In genomic region chr8:105231503-105232320, GRCm38 (mm10) we compare ENCODE assay signal across 33 mouse cellular contexts. TPM values are rescaled to one million over a fixed set of nuclear protein-coding genes. Genes with fewer than 3 reads are reported as not detected.
DNase-seq lines count a peak whose midpoint lies in the region; ATAC-seq lines count a peak whose summit lies in the region.
"Had no signal": no experiment of that assay in that cellular context is flagged by ENCODE, and none has a peak within 500 bp of the region (broad histone marks: within the 10 kb centered on the region; RNA-seq: fewer than 3 reads in every experiment).

No protein-coding gene starts in this region.

- peaks cover 42% of the 10 kb centered on the region for H3K4me1 ChIP-seq in liver, embryonic 12.5 days
- H3K4me1 ChIP-seq: midbrain, embryonic 10.5 days; neural tube, embryonic 12.5 days had no signal

- no peak for ATAC-seq in liver, embryonic 12.5 days
- ATAC-seq: CD4-positive, CD25-positive, alpha-beta regulatory T cell, adult 4 months; forebrain, postnatal 0 days; lung, postnatal 0 days had no signal

- H3K27me3 ChIP-seq in liver, embryonic 12.5 days (replicated peaks), result no peaks in the 10 kb centered on the region
- H3K27me3 ChIP-seq: heart, embryonic 12.5 days; neural tube, embryonic 12.5 days had no signal

- DNase-seq in liver, result no peak
- peak; percentile 48 for DNase-seq in ES-CJ7 (ENCODE audit: low read depth, low spot score)
- DNase-seq in R1 (ENCODE audit: low read depth, low spot score), result peak; percentile 60
- DNase-seq in cerebellum, adult 11 months, result no peak
- DNase-seq in frontal cortex, postnatal 36 days (ENCODE audit: low spot score in 2 of 2), result no peak
- DNase-seq: adrenal gland, postnatal 10 days; cerebellum, adult 11-12 months; cerebellum, adult 9-11 months; forebrain, postnatal 0 days; gastrocnemius, postnatal 14 days; heart, adult 18-20 months; kidney, adult 18-20 months; layer of hippocampus, postnatal 36 days; lung, adult 18-20 months; right cerebral cortex, adult 18-20 months; spleen, adult 18-20 months; thymus, adult 18-20 months; thymus, postnatal 25 days had no signal

- H3K36me3 ChIP-seq in liver, embryonic 12.5 days, result peaks cover 45% of the 10 kb centered on the region
- peaks cover 24% of the 10 kb centered on the region; the same call in 1 of the 2 replicates for H3K36me3 ChIP-seq in macrophage (ENCODE audit: inconsistent target)

- H3K79me2 ChIP-seq in macrophage (ENCODE audit: inconsistent target), result peaks cover 71% of the 10 kb centered on the region

- peak overlapping the region; percentile 33; the same call in 1 of the 2 replicates for H3K27ac ChIP-seq in liver, embryonic 12.5 days
- peak overlapping the region; percentile 39 for H3K27ac ChIP-seq in macrophage
- H3K27ac ChIP-seq: hindbrain, embryonic 14.5 days; kidney, postnatal 0 days; midbrain, embryonic 10.5 days; neural tube, embryonic 12.5 days; stomach, postnatal 0 days had no signal

- H3K9me3 ChIP-seq in liver, embryonic 12.5 days (replicated peaks), result no peaks in the 10 kb centered on the region
- H3K9me3 ChIP-seq: heart, embryonic 12.5 days; midbrain, embryonic 10.5 days; neural tube, embryonic 12.5 days had no signal

- H3K9ac ChIP-seq in liver, embryonic 12.5 days, result no peak overlapping the region
- H3K9ac ChIP-seq: forebrain, postnatal 0 days; heart, embryonic 12.5 days; hindbrain, embryonic 14.5 days; neural tube, embryonic 12.5 days had no signal

- WGBS in liver, embryonic 12.5 days (ENCODE audit: insufficient replicate concordance), result 64% methylated on average over 12 of the region's 12 CpGs
- 63% methylated on average over 12 of the region's 12 CpGs for WGBS in macrophage (ENCODE audit: missing documents)

- H3K4me2 ChIP-seq in liver, embryonic 12.5 days, result no peak overlapping the region
- H3K4me2 ChIP-seq: heart, embryonic 12.5 days; hindbrain, embryonic 14.5 days; neural tube, embryonic 12.5 days had no signal

- no peak overlapping the region for H3K4me3 ChIP-seq in liver, embryonic 12.5 days
- no peak overlapping the region for H3K4me3 ChIP-seq in macrophage (ENCODE audit: inconsistent target)
- H3K4me3 ChIP-seq: erythroblast, embryonic 14.5 days; heart, embryonic 12.5 days; midbrain, embryonic 10.5 days; myocyte; neural tube, embryonic 12.5 days had no signal

RNA-seq across cellular contexts. Expression of gene D230025D16Rik, which starts 6.8 kb away (rescaled TPM):
- 16.7 and 18.8 TPM in 2 replicates for polyA plus RNA-seq in liver, embryonic 12.5 days (2016; fragmentation: Nextera tagmentation; extraction: Ambion mirVana)
- 10 to 100 TPM; 12.5 to 66.8 (median 40.9) TPM for total RNA-seq in macrophage (2018; cell fraction: chromatin; rRNA removed)
- total RNA-seq in macrophage (2018; cell fraction: cytosol; rRNA removed), result 10 to 100 TPM in 25 of 26 experiments, 1 to 10 TPM in 1; 9.8 to 26.8 (median 19.0) TPM
- total RNA-seq in macrophage (2018; cell fraction: nucleus; rRNA removed), result 10 to 100 TPM; 14.2 to 65.6 (median 26.7) TPM
- polyA plus RNA-seq in macrophage (2018), result 15.2 to 26.7 TPM (median 16.3 TPM) in 3 replicates

RNA-seq across cellular contexts. Expression of gene B3gnt9, which starts 23.2 kb away (rescaled TPM):
- polyA plus RNA-seq in liver, embryonic 12.5 days (2016; fragmentation: Nextera tagmentation; extraction: Ambion mirVana), result 3.5 and 3.6 TPM in 2 replicates
- 1 to 10 TPM in 12 of 26 experiments, under 1 TPM in 14; 0.33 to 4.9 (median 0.96) TPM for total RNA-seq in macrophage (2018; cell fraction: chromatin; rRNA removed)
- 1 to 10 TPM in 24 of 26 experiments, under 1 TPM in 2; 0.88 to 4.0 (median 2.0) TPM for total RNA-seq in macrophage (2018; cell fraction: cytosol; rRNA removed)
- total RNA-seq in macrophage (2018; cell fraction: nucleus; rRNA removed), result 1 to 10 TPM in 20 of 26 experiments, under 1 TPM in 6; 0.74 to 4.7 (median 1.3) TPM
- 1.8 to 2.8 TPM (median 2.4 TPM) in 3 replicates for polyA plus RNA-seq in macrophage (2018)
- total RNA-seq: hematopoietic stem cell, adult 5-6 weeks had no signal

RNA-seq across cellular contexts. Expression of gene Tradd, which starts 32.7 kb away (rescaled TPM):
- polyA plus RNA-seq in liver, embryonic 12.5 days (2016; fragmentation: Nextera tagmentation; extraction: Ambion mirVana), result 17.7 and 18.3 TPM in 2 replicates
- total RNA-seq in macrophage (2018; cell fraction: chromatin; rRNA removed), result 10 to 100 TPM in 23 of 26 experiments, 1 to 10 TPM in 3; 6.4 to 42.1 (median 25.5) TPM
- 10 to 100 TPM; 12.6 to 25.2 (median 18.9) TPM for total RNA-seq in macrophage (2018; cell fraction: cytosol; rRNA removed)
- total RNA-seq in macrophage (2018; cell fraction: nucleus; rRNA removed), result 10 to 100 TPM; 10.9 to 31.0 (median 20.4) TPM
- polyA plus RNA-seq in macrophage (2018), result 8.4 to 20.0 TPM (median 19.9 TPM) in 3 replicates

RNA-seq across cellular contexts. Expression of gene Fbxl8, which starts 32.7 kb away (rescaled TPM):
- 1.2 and 1.5 TPM in 2 replicates for polyA plus RNA-seq in liver, embryonic 12.5 days (2016; fragmentation: Nextera tagmentation; extraction: Ambion mirVana)
- total RNA-seq in macrophage (2018; cell fraction: chromatin; rRNA removed), result 1 to 10 TPM in 20 of 26 experiments, under 1 TPM in 5, not detected in 1; 0.43 to 5.8 (median 2.3) TPM
- 1 to 10 TPM; 2.2 to 8.5 (median 5.7) TPM for total RNA-seq in macrophage (2018; cell fraction: cytosol; rRNA removed)
- 1 to 10 TPM in 25 of 26 experiments, under 1 TPM in 1; 0.93 to 6.9 (median 3.3) TPM for total RNA-seq in macrophage (2018; cell fraction: nucleus; rRNA removed)
- polyA plus RNA-seq in macrophage (2018), result 2.1 to 7.5 TPM (median 3.9 TPM) in 3 replicates

RNA-seq across cellular contexts. Expression of gene Hsf4, which starts 37.9 kb away (rescaled TPM):
- not detected in 2 replicates for polyA plus RNA-seq in liver, embryonic 12.5 days (2016; fragmentation: Nextera tagmentation; extraction: Ambion mirVana)
- total RNA-seq in macrophage (2018; cell fraction: chromatin; rRNA removed), result 10 to 100 TPM in 8 of 26 experiments, 1 to 10 TPM in 18; 2.7 to 22.5 (median 7.9) TPM
- total RNA-seq in macrophage (2018; cell fraction: cytosol; rRNA removed), result 1 to 10 TPM; 2.2 to 7.7 (median 4.6) TPM
- 10 to 100 TPM in 9 of 26 experiments, 1 to 10 TPM in 17; 2.2 to 22.2 (median 5.4) TPM for total RNA-seq in macrophage (2018; cell fraction: nucleus; rRNA removed)
- 2.9 to 8.0 TPM (median 3.4 TPM) in 3 replicates for polyA plus RNA-seq in macrophage (2018)
- total RNA-seq: hematopoietic stem cell, adult 5-6 weeks had no signal
- polyA plus RNA-seq: erythroblast, embryonic 14.5 days; forebrain, embryonic 11.5 days; heart, embryonic 12.5 days; limb, embryonic 11.5 days had no signal

Comparison
In these comparisons a context has a peak if more than half of its experiments do, and no peak if none do; other contexts are left out.
1. DNase-seq: peak in ES-CJ7 (single experiment) and R1 (single experiment); none in liver (single experiment), cerebellum, adult 11 months (single experiment) and frontal cortex, postnatal 36 days (0 of 2).